ENCODE assay signal across 14 mouse cellular contexts in genomic region chr4:137503509-137503971, GRCm38 (mm10). TPM values are rescaled to one million over a fixed set of nuclear protein-coding genes. Genes with fewer than 3 reads are reported as not detected.
A peak's percentile ranks its signal among the peaks of the same experiment; 100 is the strongest.
DNase-seq lines count a peak whose midpoint lies in the region; ATAC-seq and TF ChIP-seq lines count a peak whose summit lies in the region.
"Had no signal": no experiment of that assay in that cellular context is flagged by ENCODE, and none has a peak within 500 bp of the region (broad histone marks: within the 10 kb centered on the region; RNA-seq: fewer than 3 reads in every experiment).

No protein-coding gene starts in this region.

- H3K36me3 ChIP-seq in hindbrain, embryonic 15.5 days, result no peaks in the 10 kb centered on the region
- no peaks in the 10 kb centered on the region for H3K36me3 ChIP-seq in hindbrain, embryonic 12.5 days
- 0 out of 2 replicates have a peak, but pooled peaks cover 12% of the 10 kb centered on the region for H3K36me3 ChIP-seq in lung, postnatal 0 days (ENCODE audit: insufficient read depth, low read length)
- peaks cover 61% of the 10 kb centered on the region for H3K36me3 ChIP-seq in embryonic facial prominence, embryonic 13.5 days

- peak; percentile 23; the same call in 1 of the 2 replicates for ATAC-seq in hindbrain, embryonic 15.5 days (ENCODE audit: low FRiP score, low read depth)
- ATAC-seq in hindbrain, embryonic 12.5 days (ENCODE audit: low FRiP score), result no peak
- ATAC-seq in lung, postnatal 0 days, result peak; percentile 13
- ATAC-seq in embryonic facial prominence, embryonic 13.5 days (ENCODE audit: insufficient number of reproducible peaks, insufficient read depth, low FRiP score, low TSS enrichment, low read depth), result peak; percentile 71
- no peak for ATAC-seq in megakaryocyte progenitor cell, adult 5-6 weeks (replicated peaks; ENCODE audit: poor library complexity)

- H3K9me3 ChIP-seq in hindbrain, embryonic 15.5 days, result no peaks in the 10 kb centered on the region
- H3K9me3 ChIP-seq in hindbrain, embryonic 12.5 days (replicated peaks), result no peaks in the 10 kb centered on the region
- H3K9me3 ChIP-seq in lung, postnatal 0 days (ENCODE audit: low read length), result no peaks in the 10 kb centered on the region
- H3K9me3 ChIP-seq in embryonic facial prominence, embryonic 13.5 days, result no peaks in the 10 kb centered on the region
- H3K9me3 ChIP-seq: embryonic facial prominence, embryonic 12.5 days had no signal

- no peak overlapping the region for H3K4me2 ChIP-seq in hindbrain, embryonic 15.5 days
- H3K4me2 ChIP-seq in hindbrain, embryonic 12.5 days (replicated peaks), result no peak overlapping the region
- H3K4me2 ChIP-seq in lung, postnatal 0 days (replicated peaks; ENCODE audit: low read depth, low read length), result no peak overlapping the region
- H3K4me2 ChIP-seq in embryonic facial prominence, embryonic 13.5 days, result no peak overlapping the region
- H3K4me2 ChIP-seq: embryonic facial prominence, embryonic 12.5 days had no signal

- no peak overlapping the region for H3K9ac ChIP-seq in hindbrain, embryonic 15.5 days
- H3K9ac ChIP-seq in hindbrain, embryonic 12.5 days, result no peak overlapping the region
- H3K9ac ChIP-seq in lung, postnatal 0 days (replicated peaks; ENCODE audit: low read depth), result no peak overlapping the region
- H3K9ac ChIP-seq in embryonic facial prominence, embryonic 13.5 days, result no peak overlapping the region
- H3K9ac ChIP-seq: embryonic facial prominence, embryonic 12.5 days had no signal

- H3K4me1 ChIP-seq in hindbrain, embryonic 15.5 days (replicated peaks), result 0 out of 2 replicates have a peak, but pooled peaks cover 3% of the 10 kb centered on the region
- peaks cover 2% of the 10 kb centered on the region; the same call in 1 of the 2 replicates for H3K4me1 ChIP-seq in hindbrain, embryonic 12.5 days
- H3K4me1 ChIP-seq in lung, postnatal 0 days (ENCODE audit: insufficient read depth, low read depth, low read length), result peaks cover 8% of the 10 kb centered on the region; the same call in 1 of the 2 replicates
- peaks cover 14% of the 10 kb centered on the region for H3K4me1 ChIP-seq in embryonic facial prominence, embryonic 13.5 days

- H3K27ac ChIP-seq in hindbrain, embryonic 15.5 days (replicated peaks), result no peak overlapping the region
- no peak overlapping the region for H3K27ac ChIP-seq in hindbrain, embryonic 12.5 days
- H3K27ac ChIP-seq in lung, postnatal 0 days (ENCODE audit: low read length), result no peak overlapping the region
- peak overlapping the region; percentile 49; the same call in 1 of the 2 replicates for H3K27ac ChIP-seq in embryonic facial prominence, embryonic 13.5 days
- H3K27ac ChIP-seq: embryonic facial prominence, embryonic 12.5 days had no signal

- no peak for TF ChIP-seq EP300 in lung, postnatal 0 days (IDR thresholded peaks at IDR 0.05)

- TF ChIP-seq CTCF in lung, postnatal 0 days (IDR thresholded peaks at IDR 0.05), result no peak

- no peak overlapping the region for H3K4me3 ChIP-seq in hindbrain, embryonic 15.5 days
- H3K4me3 ChIP-seq in hindbrain, embryonic 12.5 days, result no peak overlapping the region
- no peak overlapping the region for H3K4me3 ChIP-seq in lung, postnatal 0 days (ENCODE audit: low read depth, low read length)
- no peak overlapping the region for H3K4me3 ChIP-seq in embryonic facial prominence, embryonic 13.5 days
- H3K4me3 ChIP-seq: embryonic facial prominence, embryonic 12.5 days; myocyte had no signal

- 77% methylated on average over 6 of the region's 6 CpGs for WGBS in hindbrain, embryonic 15.5 days
- 73% methylated on average over 6 of the region's 6 CpGs for WGBS in hindbrain, embryonic 12.5 days
- WGBS in lung, postnatal 0 days, result 53% methylated on average over 6 of the region's 6 CpGs
- WGBS in embryonic facial prominence, embryonic 13.5 days, result 69% methylated on average over 6 of the region's 6 CpGs

- no peak for DNase-seq in lung, postnatal 0 days (ENCODE audit: low spot score)
- no peak for DNase-seq in lung, postnatal 25 days (ENCODE audit: low spot score)
- peak; percentile 78 for DNase-seq in layer of hippocampus, adult 9-11 months
- DNase-seq: cerebellum, adult 11-12 months; kidney, adult 11 months; lung, adult 18-20 months had no signal

- no peaks in the 10 kb centered on the region for H3K27me3 ChIP-seq in hindbrain, embryonic 15.5 days
- no peaks in the 10 kb centered on the region for H3K27me3 ChIP-seq in hindbrain, embryonic 12.5 days
- H3K27me3 ChIP-seq in lung, postnatal 0 days (replicated peaks; ENCODE audit: insufficient read depth, low read length), result no peaks in the 10 kb centered on the region
- H3K27me3 ChIP-seq in embryonic facial prominence, embryonic 13.5 days, result no peaks in the 10 kb centered on the region
- H3K27me3 ChIP-seq: embryonic facial prominence, embryonic 12.5 days had no signal

RNA-seq across cellular contexts. Expression of gene Hspg2, which starts 35.0 kb away (rescaled TPM):
- 6.0 and 6.9 TPM in 2 replicates for polyA plus RNA-seq in hindbrain, embryonic 15.5 days (2015; fragmentation: Nextera tagmentation; extraction: Ambion mirVana)
- 14.7 and 15.0 TPM in 2 replicates for polyA plus RNA-seq in hindbrain, embryonic 12.5 days (2016; fragmentation: Nextera tagmentation; extraction: Ambion mirVana)
- polyA plus RNA-seq in lung, postnatal 0 days (2015; fragmentation: Nextera tagmentation; extraction: Ambion mirVana), result 20.2 and 25.3 TPM in 2 replicates
- 28.2 and 30.0 TPM in 2 replicates for polyA plus RNA-seq in embryonic facial prominence, embryonic 13.5 days (2015; fragmentation: Nextera tagmentation; extraction: Ambion mirVana)
- 0.37 TPM in 1 of 2 replicates, not detected in the other for total RNA-seq in megakaryocyte progenitor cell, adult 5-6 weeks (2015)
- total RNA-seq in megakaryocyte progenitor cell, adult 5-6 weeks (2017), result not detected in 2 replicates

RNA-seq across cellular contexts. Expression of gene 1700013G24Rik, which starts 50.5 kb away (rescaled TPM):
- not detected in 2 replicates for polyA plus RNA-seq in hindbrain, embryonic 15.5 days (2015; fragmentation: Nextera tagmentation; extraction: Ambion mirVana)
- polyA plus RNA-seq in hindbrain, embryonic 12.5 days (2016; fragmentation: Nextera tagmentation; extraction: Ambion mirVana), result not detected in 2 replicates
- polyA plus RNA-seq in lung, postnatal 0 days (2015; fragmentation: Nextera tagmentation; extraction: Ambion mirVana), result not detected in 2 replicates
- polyA plus RNA-seq in embryonic facial prominence, embryonic 13.5 days (2015; fragmentation: Nextera tagmentation; extraction: Ambion mirVana), result not detected in 2 replicates
- total RNA-seq in megakaryocyte progenitor cell, adult 5-6 weeks (2015), result not detected in 2 replicates
- not detected in 2 replicates for total RNA-seq in megakaryocyte progenitor cell, adult 5-6 weeks (2017)
- total RNA-seq: adrenal gland, adult 18-20 months; ES-E14 had no signal
- polyA plus RNA-seq: embryonic facial prominence, embryonic 12.5 days had no signal

Comparison
In these comparisons a context has a peak if more than half of its experiments do, and no peak if none do; other contexts are left out.
1. ATAC-seq: peak in hindbrain, embryonic 15.5 days (single experiment), lung, postnatal 0 days (single experiment) and embryonic facial prominence, embryonic 13.5 days (single experiment); none in hindbrain, embryonic 12.5 days (single experiment) and megakaryocyte progenitor cell, adult 5-6 weeks (single experiment).